Mouse (Mus musculus) midbrain, embryonic 15.5 days (tissue): ENCODE measurements around the gene Gm20388. TPM values are rescaled to one million over a fixed set of nuclear protein-coding genes. Genes with fewer than 3 reads are reported as not detected.

ENCODE experiments used
- ATAC-seq: fragments of 200-750 bp; cut with Nextera tagmentation; replicated peaks from 2 replicates; pipeline ENCODE4 v1.8.0; 2017; ENCODE audit warnings: moderate TSS enrichment
- H3K27ac ChIP-seq: fragments of 300-500 bp; sonication (generic); 2 replicates; pipeline ENCODE4 v1.5.1; 2015; ENCODE audit warnings: mild to moderate bottlenecking, inconsistent platforms
- H3K27me3 ChIP-seq: fragments of 300-500 bp; sonication (generic); replicated peaks from 2 replicates; pipeline ENCODE4 v1.6.1; 2015; ENCODE audit warnings: inconsistent platforms
- H3K36me3 ChIP-seq: fragments of 300-500 bp; sonication (generic); replicated peaks from 2 replicates; pipeline ENCODE4 v1.6.1; 2015; ENCODE audit warnings: inconsistent platforms
- H3K4me1 ChIP-seq: fragments of 300-500 bp; sonication (generic); 2 replicates; pipeline ENCODE4 v1.6.1; 2015; ENCODE audit warnings: inconsistent platforms
- H3K4me2 ChIP-seq: fragments of 300-500 bp; sonication (generic); 2 replicates; pipeline ENCODE4 v1.6.1; 2015; ENCODE audit warnings: inconsistent platforms, mild to moderate bottlenecking, moderate library complexity
- H3K4me3 ChIP-seq: fragments of 300-500 bp; sonication (generic); 2 replicates; pipeline ENCODE4 v1.5.1; 2015; ENCODE audit warnings: mild to moderate bottlenecking, inconsistent platforms
- H3K9ac ChIP-seq: fragments of 300-500 bp; sonication (generic); 2 replicates; pipeline ENCODE4 v1.6.1; 2015; ENCODE audit warnings: mild to moderate bottlenecking, inconsistent platforms
- H3K9me3 ChIP-seq: fragments of 300-500 bp; sonication (generic); 2 replicates; pipeline ENCODE4 v1.6.1; 2016; ENCODE audit warnings: inconsistent platforms
- WGBS: fragments of 180-500 bp; shearing (Covaris S2); methylation state at CpG from one replicate; pipeline ENCODE4 v1.1.7; 2015; ENCODE audit warnings: mixed read lengths; 5-methylcytosine and 5-hydroxymethylcytosine counted together
- polyA plus RNA-seq: library from polyadenylated mRNA; unstranded; fragments of >200 nt; fragmentation: Nextera tagmentation; extraction: Ambion mirVana; gene quantifications from 2 replicates; pipeline ENCODE4 v1.2.1, GENCODE M21; 2015

Gene Gm20388
- polyA plus RNA-seq, 1 experiment from 2014 or later = 5.6 TPM

DNA sequence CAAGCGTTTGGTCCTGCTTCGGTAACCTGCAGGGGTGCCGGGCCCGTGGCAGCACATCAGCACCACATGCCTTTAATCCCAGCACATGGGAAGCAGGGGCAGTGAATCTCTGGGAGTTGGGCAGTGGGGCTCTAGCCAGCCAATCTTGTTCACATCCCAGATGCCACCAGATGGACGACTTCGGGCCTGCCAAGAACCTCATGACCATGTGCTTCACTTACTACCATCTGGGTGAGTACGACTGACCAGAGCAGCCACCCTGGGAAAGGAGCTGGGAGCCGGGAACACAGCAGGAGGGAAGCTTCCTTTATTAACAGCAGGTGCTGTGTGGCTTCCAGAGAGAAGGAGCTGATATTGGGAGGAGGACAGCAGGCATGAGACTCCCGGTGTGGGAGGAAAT, 240.5 kb downstream of the Gm20388 start:
- H3K9me3 ChIP-seq = no peaks in the 10 kb centered on the region
- no peaks in the 10 kb centered on the region for H3K27me3 ChIP-seq
- no peak for ATAC-seq
- H3K36me3 ChIP-seq = no peaks in the 10 kb centered on the region
- WGBS = 66% methylated on average over 9 of the region's 9 CpGs
- peaks cover 5% of the 10 kb centered on the region for H3K4me1 ChIP-seq
- no peak overlapping the region for H3K4me2 ChIP-seq
- H3K9ac ChIP-seq = no peak overlapping the region
- H3K27ac ChIP-seq = no peak overlapping the region
- H3K4me3 ChIP-seq = no peak overlapping the region

DNA sequence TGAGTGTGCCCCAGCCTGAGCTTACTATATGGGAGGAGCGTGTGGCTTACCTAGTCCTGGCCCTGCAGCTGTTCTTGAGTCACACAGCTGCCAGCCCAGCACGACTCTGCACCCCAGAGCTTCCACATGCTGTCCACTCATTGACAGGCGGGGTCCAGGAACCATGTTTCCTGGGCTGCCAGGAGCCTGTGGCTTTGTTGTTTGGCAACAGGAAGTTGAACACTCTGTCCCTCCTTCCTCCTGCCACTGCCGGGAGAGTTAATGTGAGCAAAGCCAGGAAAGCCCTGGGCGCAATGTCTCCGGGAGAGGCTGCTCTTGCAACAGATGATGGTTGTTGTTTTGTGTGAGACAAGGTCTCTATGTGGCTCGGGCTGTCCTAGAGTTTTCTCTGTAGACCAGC, 242.0 kb downstream of the Gm20388 start:
- no peak overlapping the region for H3K27ac ChIP-seq
- H3K9me3 ChIP-seq = no peaks in the 10 kb centered on the region
- H3K9ac ChIP-seq = no peak overlapping the region
- no peaks in the 10 kb centered on the region for H3K27me3 ChIP-seq
- 69% methylated on average over 7 of the region's 7 CpGs for WGBS
- no peak for ATAC-seq
- no peaks in the 10 kb centered on the region for H3K36me3 ChIP-seq
- peaks cover 5% of the 10 kb centered on the region for H3K4me1 ChIP-seq
- H3K4me2 ChIP-seq = no peak overlapping the region
- H3K4me3 ChIP-seq = no peak overlapping the region

DNA sequence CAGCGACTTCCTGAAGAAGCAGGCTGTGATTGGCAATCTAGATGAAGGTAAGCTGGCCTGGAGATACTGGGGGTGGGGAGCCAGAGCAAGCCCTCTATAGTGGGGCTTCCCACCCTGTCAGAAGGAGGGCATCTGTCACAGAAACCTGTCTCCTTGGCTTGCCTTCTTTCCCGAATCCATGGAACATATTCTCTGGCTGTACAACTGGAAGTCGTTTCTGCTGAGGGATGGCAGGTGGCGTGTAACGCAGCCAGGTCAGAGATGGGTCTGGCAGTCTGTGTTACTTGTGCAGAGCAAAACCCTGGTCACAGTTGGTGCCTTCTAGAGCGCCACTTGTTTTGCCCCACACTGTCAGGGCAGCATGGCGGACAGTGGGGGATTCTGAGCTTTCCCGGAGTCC, 249.7 kb downstream of the Gm20388 start:
- Histone ChIP-seq H3K4me1 (peaks cover 6% of the 10 kb centered on the region; the same call in 1 of the 2 replicates), H3K36me3 (no peaks in the 10 kb centered on the region), H3K9me3 (no peaks in the 10 kb centered on the region), H3K4me2 (no peak overlapping the region), H3K27ac (no peak overlapping the region), H3K9ac (no peak overlapping the region), H3K27me3 (no peaks in the 10 kb centered on the region), H3K4me3 (no peak overlapping the region)
- WGBS = 85% methylated on average over 8 of the region's 8 CpGs
- no peak for ATAC-seq

DNA sequence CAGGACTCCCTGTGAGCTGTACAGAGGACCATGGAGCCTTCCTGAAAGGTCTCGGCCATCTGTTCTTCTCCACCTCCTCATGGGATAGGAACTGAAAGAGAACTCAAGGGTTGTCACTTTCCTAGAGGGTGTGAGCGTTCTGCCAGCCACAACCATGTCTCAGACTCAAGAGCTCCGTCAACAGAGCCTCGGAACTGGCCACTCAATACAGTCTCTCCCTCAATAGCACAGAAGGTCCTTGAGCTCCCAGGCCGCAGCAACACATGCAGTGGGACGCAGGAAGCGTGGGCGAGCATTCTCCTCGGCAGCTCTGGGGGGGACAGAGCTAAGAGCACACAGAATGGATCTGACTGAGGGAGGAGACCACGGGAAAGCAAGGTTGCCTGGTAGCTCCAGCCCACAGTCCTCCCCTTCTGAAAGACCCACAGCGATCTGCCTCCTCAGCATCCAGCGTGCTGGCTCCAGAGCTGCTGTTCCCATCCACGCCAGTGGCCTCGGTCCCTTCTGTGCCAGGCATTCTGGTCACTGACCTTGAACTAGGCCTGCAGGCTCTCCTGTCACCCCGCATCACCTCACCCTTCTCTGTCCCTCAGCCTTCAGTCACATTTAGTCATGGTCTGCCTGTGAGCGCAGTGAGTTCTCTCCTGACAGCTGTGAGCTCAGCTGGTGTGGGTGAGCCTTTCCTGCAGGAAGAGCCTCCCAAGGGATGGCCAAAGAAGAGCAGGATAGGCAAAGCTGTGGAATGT, 251.2 kb downstream of the Gm20388 start:
- WGBS = 75% methylated on average over 16 of the region's 16 CpGs
- H3K9ac ChIP-seq = no peak overlapping the region
- H3K4me1 ChIP-seq = peaks cover 6% of the 10 kb centered on the region; the same call in 1 of the 2 replicates
- no peak overlapping the region for H3K4me3 ChIP-seq
- H3K9me3 ChIP-seq = no peaks in the 10 kb centered on the region
- H3K27ac ChIP-seq = no peak overlapping the region
- H3K27me3 ChIP-seq = no peaks in the 10 kb centered on the region
- ATAC-seq = no peak
- H3K36me3 ChIP-seq = no peaks in the 10 kb centered on the region
- H3K4me2 ChIP-seq = no peak overlapping the region

DNA sequence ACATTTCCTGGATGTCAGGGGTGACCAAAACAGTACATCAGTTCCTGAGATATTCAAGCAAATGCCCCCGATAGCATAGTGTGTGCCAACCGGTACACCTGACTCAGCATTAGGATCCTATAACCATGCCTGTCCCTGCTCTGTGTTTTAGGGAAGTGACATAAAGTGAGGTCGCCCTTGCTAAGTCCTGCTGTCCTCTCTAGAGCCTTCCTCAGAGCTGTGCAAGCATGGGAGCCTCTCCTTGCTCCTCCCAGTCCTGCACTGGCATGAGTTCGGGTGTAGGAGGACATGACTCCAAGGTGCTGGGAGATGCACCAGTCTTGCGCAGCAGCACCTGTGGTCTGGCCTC, 251.7 kb downstream of the Gm20388 start:
- H3K4me2 ChIP-seq = no peak overlapping the region
- no peaks in the 10 kb centered on the region for H3K27me3 ChIP-seq
- H3K36me3 ChIP-seq = no peaks in the 10 kb centered on the region
- no peaks in the 10 kb centered on the region for H3K9me3 ChIP-seq
- 86% methylated on average over 5 of the region's 5 CpGs for WGBS
- no peak for ATAC-seq
- no peak overlapping the region for H3K4me3 ChIP-seq
- H3K27ac ChIP-seq = no peak overlapping the region
- no peak overlapping the region for H3K9ac ChIP-seq
- peaks cover 6% of the 10 kb centered on the region for H3K4me1 ChIP-seq

DNA sequence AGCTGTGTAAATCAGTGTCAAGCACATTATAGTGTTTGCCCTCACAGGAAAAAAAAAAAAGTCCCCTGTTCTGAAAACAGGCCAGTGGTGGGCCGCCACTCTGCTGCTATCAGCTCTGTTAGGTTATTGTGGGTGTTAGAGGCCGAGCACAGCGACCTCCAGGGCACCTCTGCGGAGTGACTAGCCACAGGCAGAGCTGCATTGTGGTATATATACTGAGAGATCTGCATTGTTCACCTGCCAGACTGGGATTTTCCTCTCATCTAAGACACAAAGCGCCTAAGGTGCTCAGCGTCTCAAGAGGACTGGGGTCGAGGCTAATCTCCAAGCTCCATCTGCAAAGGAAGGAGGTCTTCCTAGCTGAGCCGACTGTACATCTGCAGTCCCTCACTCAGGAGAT, 252.7 kb downstream of the Gm20388 start:
- no peak overlapping the region for H3K4me3 ChIP-seq
- no peaks in the 10 kb centered on the region for H3K36me3 ChIP-seq
- H3K4me1 ChIP-seq = peaks cover 16% of the 10 kb centered on the region
- H3K27me3 ChIP-seq = no peaks in the 10 kb centered on the region
- H3K27ac ChIP-seq = no peak overlapping the region
- no peak overlapping the region for H3K4me2 ChIP-seq
- H3K9me3 ChIP-seq = no peaks in the 10 kb centered on the region
- no peak for ATAC-seq
- WGBS = 71% methylated on average over 8 of the region's 8 CpGs
- no peak overlapping the region for H3K9ac ChIP-seq

DNA sequence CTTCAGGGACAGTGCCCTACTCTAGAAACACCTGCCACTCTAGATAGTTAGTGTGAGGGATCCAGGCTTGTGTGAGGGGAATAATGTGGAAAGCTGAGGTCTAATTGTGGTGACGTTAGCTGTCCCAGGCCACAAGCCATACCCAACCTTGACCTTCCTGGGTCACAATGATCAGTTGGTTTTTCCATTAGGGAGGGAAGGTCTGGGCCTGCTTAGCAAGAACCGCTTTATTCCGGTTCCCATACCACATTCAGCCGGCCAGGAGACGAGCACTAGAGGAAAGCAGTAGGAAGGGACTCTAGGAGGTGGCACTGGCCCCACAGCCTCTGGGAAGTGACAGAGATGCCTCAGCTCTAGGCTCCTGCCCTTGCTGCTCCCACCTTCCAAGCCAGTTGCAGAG, 253.4 kb downstream of the Gm20388 start:
- H3K27me3 ChIP-seq = no peaks in the 10 kb centered on the region
- 88% methylated on average over 5 of the region's 5 CpGs for WGBS
- H3K9ac ChIP-seq = no peak overlapping the region
- no peak overlapping the region for H3K4me3 ChIP-seq
- ATAC-seq = no peak
- no peaks in the 10 kb centered on the region for H3K36me3 ChIP-seq
- peaks cover 21% of the 10 kb centered on the region for H3K4me1 ChIP-seq
- no peak overlapping the region for H3K27ac ChIP-seq
- H3K4me2 ChIP-seq = no peak overlapping the region
- no peaks in the 10 kb centered on the region for H3K9me3 ChIP-seq

DNA sequence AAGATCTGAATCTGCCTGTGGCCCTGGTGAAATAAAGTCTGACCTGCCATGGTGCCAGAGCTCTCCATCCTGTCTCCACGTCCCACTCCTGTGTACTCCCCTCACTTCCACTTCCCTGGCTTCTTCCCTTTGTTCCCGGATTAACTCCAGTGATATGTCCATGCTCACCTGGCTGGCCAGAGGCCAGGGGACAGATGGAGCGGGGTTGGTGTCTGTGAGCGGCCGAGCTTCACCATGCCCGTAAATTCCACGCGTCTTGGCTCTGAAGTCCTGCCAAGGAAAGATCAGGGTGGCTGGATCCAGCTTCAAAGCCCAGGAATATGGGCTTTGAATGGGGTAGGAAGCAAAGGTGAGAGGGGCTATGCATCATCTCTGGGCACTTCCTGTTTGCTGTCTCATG, 256.5 kb downstream of the Gm20388 start:
- 80% methylated on average over 8 of the region's 8 CpGs for WGBS
- 0 out of 2 replicates have a peak, but pooled peaks cover 2% of the 10 kb centered on the region for H3K27me3 ChIP-seq
- peaks cover 21% of the 10 kb centered on the region for H3K4me1 ChIP-seq
- H3K27ac ChIP-seq = no peak overlapping the region
- no peaks in the 10 kb centered on the region for H3K9me3 ChIP-seq
- no peak for ATAC-seq
- H3K9ac ChIP-seq = no peak overlapping the region
- H3K36me3 ChIP-seq = no peaks in the 10 kb centered on the region
- no peak overlapping the region for H3K4me3 ChIP-seq
- H3K4me2 ChIP-seq = no peak overlapping the region

DNA sequence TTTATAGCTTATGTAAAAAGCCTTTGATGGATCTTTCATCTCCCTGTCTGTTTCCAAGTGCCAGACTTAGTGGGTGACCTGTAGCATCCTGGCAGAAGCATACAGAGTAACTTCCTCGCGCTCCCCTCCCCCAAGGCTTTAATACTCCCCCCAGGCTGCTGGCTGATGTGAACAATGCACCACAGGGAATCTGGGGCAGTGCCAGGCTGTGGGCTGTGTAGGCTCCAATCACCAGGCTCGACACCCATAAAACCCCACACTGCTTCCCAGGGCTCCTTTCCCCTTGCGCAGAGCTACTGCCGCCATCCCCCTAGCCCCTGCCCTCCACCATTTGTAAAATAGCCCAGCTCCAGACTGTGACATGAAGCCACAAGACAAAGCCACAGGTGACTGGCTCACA, 257.2 kb downstream of the Gm20388 start:
- H3K9me3 ChIP-seq = no peaks in the 10 kb centered on the region
- H3K4me1 ChIP-seq = peaks cover 15% of the 10 kb centered on the region
- 0 out of 2 replicates have a peak overlapping the region, but pooled peaks have one; percentile 6 for H3K4me2 ChIP-seq
- 0 out of 2 replicates have a peak, but pooled peaks cover 2% of the 10 kb centered on the region for H3K27me3 ChIP-seq
- peak overlapping the region; percentile 57 for H3K27ac ChIP-seq
- ATAC-seq = peak; percentile 32; the same call in 1 of the 2 replicates
- no peak overlapping the region for H3K9ac ChIP-seq
- H3K4me3 ChIP-seq = no peak overlapping the region
- WGBS = 11% methylated on average over 5 of the region's 5 CpGs
- H3K36me3 ChIP-seq = no peaks in the 10 kb centered on the region

DNA sequence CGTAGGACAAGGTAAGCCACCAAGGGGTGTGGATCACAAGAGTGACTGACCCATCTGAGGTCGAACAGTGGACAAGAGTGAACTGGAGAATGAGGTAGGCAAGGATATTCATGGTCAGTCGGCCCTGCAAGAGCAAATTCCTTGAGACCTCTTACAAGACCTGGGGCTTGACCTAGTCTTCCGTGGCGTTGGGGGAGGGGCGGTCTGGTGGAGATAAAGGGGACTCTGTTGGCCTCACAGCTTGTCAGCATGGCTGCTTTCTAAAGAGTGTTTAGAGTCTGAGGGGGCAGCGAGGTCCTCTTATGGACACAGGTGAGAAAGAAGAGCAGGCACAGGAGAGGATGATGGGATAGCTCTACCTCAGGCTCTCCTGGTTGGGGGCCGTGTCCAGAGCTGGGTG, 258.5 kb downstream of the Gm20388 start:
- H3K4me3 ChIP-seq = no peak overlapping the region
- no peaks in the 10 kb centered on the region for H3K36me3 ChIP-seq
- 0 out of 2 replicates have a peak, but pooled peaks cover 2% of the 10 kb centered on the region for H3K27me3 ChIP-seq
- no peak for ATAC-seq
- no peak overlapping the region for H3K27ac ChIP-seq
- H3K9me3 ChIP-seq = no peaks in the 10 kb centered on the region
- peaks cover 16% of the 10 kb centered on the region for H3K4me1 ChIP-seq
- 36% methylated on average over 8 of the region's 8 CpGs for WGBS
- H3K9ac ChIP-seq = no peak overlapping the region
- no peak overlapping the region for H3K4me2 ChIP-seq

DNA sequence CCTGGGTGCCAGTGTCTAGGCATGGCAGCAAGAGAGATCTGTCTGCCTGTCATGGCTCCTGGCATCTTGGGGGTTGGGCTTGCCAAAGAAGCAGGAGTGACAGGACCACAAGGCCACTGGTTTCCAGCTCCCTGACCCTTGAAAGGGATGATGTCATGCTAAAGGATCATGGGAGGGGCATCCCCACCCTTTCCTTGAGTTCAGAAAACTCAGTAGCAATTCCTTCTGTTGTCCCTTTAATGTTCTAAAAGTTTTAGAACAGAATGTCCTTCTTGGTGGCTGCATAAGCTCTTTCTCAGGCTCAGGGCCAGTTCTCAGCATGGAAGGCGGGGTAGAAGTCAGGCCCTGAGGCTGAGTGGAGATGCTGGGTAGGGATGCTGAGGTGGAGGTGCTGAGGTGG, 262.6 kb downstream of the Gm20388 start:
- H3K4me1 ChIP-seq = peaks cover 33% of the 10 kb centered on the region
- H3K4me3 ChIP-seq = no peak overlapping the region
- no peak overlapping the region for H3K27ac ChIP-seq
- H3K4me2 ChIP-seq = no peak overlapping the region
- H3K36me3 ChIP-seq = no peaks in the 10 kb centered on the region
- 86% methylated on average over 1 of the region's 1 CpGs for WGBS
- H3K9ac ChIP-seq = no peak overlapping the region
- ATAC-seq = no peak
- no peaks in the 10 kb centered on the region for H3K9me3 ChIP-seq
- 0 out of 2 replicates have a peak, but pooled peaks cover 2% of the 10 kb centered on the region for H3K27me3 ChIP-seq

DNA sequence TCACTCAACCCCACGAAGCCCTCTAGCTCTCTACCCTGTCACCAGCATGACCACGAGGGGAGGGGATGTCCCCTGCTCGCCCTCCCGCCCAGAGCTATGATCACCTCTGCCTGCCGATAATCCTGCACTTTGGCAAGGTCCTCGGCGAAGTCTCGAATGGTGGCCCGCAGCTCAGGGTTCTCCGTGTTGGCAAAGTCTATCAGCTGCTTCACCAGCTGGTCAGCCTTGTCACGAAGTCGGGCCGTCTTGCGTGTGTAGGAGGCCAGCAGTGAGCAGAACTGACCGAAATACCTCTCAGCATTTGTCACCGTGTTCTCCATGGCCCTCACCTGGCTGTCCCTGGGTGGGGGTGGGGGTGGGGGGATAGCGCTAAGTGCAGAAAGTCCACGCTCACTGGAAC, 264.0 kb downstream of the Gm20388 start:
- Histone ChIP-seq H3K4me3 (no peak overlapping the region), H3K27ac (no peak overlapping the region), H3K4me1 (peaks cover 40% of the 10 kb centered on the region), H3K36me3 (no peaks in the 10 kb centered on the region), H3K9me3 (no peaks in the 10 kb centered on the region), H3K9ac (no peak overlapping the region), H3K4me2 (no peak overlapping the region), H3K27me3 (no peaks in the 10 kb centered on the region)
- no peak for ATAC-seq
- WGBS = 58% methylated on average over 18 of the region's 18 CpGs

DNA sequence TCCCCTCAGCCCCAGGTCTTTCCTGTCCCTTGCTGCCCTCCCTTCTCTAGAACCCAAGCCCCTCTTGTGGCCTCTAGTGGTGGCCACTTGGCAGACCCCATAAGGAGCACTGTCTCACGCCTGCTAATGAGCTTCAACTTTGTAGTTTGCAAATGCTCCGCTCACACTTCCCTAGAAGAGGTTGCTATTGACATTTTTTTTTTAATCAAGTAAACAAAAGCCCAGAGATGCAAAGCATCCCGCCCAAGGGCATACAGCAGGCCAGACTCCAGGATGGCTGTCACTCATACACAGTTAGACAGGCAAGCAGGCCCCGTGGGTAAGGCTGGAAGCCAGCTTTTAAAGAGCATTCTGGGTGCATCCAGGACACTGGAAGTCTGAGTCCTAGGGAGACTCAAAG, 266.0 kb downstream of the Gm20388 start:
- H3K9ac ChIP-seq = no peak overlapping the region
- H3K27ac ChIP-seq = peak overlapping the region; percentile 83
- no peaks in the 10 kb centered on the region for H3K36me3 ChIP-seq
- H3K4me1 ChIP-seq = peaks cover 49% of the 10 kb centered on the region
- 13% methylated on average over 4 of the region's 4 CpGs for WGBS
- no peak overlapping the region for H3K4me3 ChIP-seq
- no peaks in the 10 kb centered on the region for H3K27me3 ChIP-seq
- peak overlapping the region; percentile 46 for H3K4me2 ChIP-seq
- no peaks in the 10 kb centered on the region for H3K9me3 ChIP-seq
- ATAC-seq = peak; percentile 4
